In the genomic region with DNA sequence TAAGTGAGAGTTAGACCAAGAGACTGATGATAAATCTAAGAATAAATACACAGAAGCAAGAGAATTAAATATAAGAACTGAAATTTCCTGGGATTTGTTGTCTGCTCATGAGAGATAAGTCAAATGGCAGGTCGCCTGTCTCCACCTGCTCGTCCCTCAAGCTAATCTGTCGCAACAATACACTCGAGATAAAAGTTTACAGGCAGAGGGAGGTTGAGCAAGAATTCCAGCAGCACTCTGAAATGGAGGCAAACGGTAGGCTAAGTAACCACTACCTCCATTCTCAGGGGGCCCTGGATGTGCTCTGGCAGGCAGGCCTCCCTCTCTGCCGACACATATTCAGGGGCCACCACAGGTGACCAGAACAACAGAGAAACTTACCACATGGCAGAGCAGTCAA, we compare ENCODE assay signal across 13 mouse cellular contexts. TPM values are rescaled to one million over a fixed set of nuclear protein-coding genes. Genes with fewer than 3 reads are reported as not detected.
DNase-seq lines count a peak whose midpoint lies in the region; ATAC-seq lines count a peak whose summit lies in the region.
"Had no signal": no experiment of that assay in that cellular context is flagged by ENCODE, and none has a peak within 500 bp of the region (broad histone marks: within the 10 kb centered on the region; RNA-seq: fewer than 3 reads in every experiment).

No protein-coding gene starts in this region.

- peak overlapping the region; percentile 49; the same call in 1 of the 2 replicates for H3K9ac ChIP-seq in heart, embryonic 16.5 days (ENCODE audit: low read length)
- H3K9ac ChIP-seq in intestine, embryonic 16.5 days (ENCODE audit: low read depth, low read length) = 0 out of 2 replicates have a peak overlapping the region, but pooled peaks have one; percentile 22
- peak overlapping the region; percentile 50 for H3K9ac ChIP-seq in liver, embryonic 16.5 days (ENCODE audit: low read depth, low read length)
- H3K9ac ChIP-seq in forebrain, embryonic 15.5 days (replicated peaks) = no peak overlapping the region
- H3K9ac ChIP-seq: forebrain, embryonic 13.5 days; neural tube, embryonic 12.5 days had no signal

- H3K9me3 ChIP-seq in heart, embryonic 16.5 days (replicated peaks; ENCODE audit: control insufficient read depth, low read length) = no peaks in the 10 kb centered on the region
- no peaks in the 10 kb centered on the region for H3K9me3 ChIP-seq in intestine, embryonic 16.5 days (ENCODE audit: control insufficient read depth, low read length)
- no peaks in the 10 kb centered on the region for H3K9me3 ChIP-seq in liver, embryonic 16.5 days (replicated peaks; ENCODE audit: control insufficient read depth, low read length)
- H3K9me3 ChIP-seq in forebrain, embryonic 15.5 days = no peaks in the 10 kb centered on the region
- H3K9me3 ChIP-seq: forebrain, embryonic 13.5 days; neural tube, embryonic 12.5 days had no signal

- intact Hi-C loops in heart, postnatal 14 days (cut with DNase I) = no loop called here

- WGBS in heart, embryonic 16.5 days = 35% methylated on average over 6 of the region's 6 CpGs
- WGBS in intestine, embryonic 16.5 days = 42% methylated on average over 6 of the region's 6 CpGs
- 7% methylated on average over 6 of the region's 6 CpGs for WGBS in liver, embryonic 16.5 days (ENCODE audit: insufficient replicate concordance)
- WGBS in forebrain, embryonic 15.5 days = 59% methylated on average over 6 of the region's 6 CpGs

- H3K4me1 ChIP-seq in heart, embryonic 16.5 days (ENCODE audit: control insufficient read depth, insufficient read depth, low read length) = peaks cover 53% of the 10 kb centered on the region
- peaks cover 46% of the 10 kb centered on the region for H3K4me1 ChIP-seq in intestine, embryonic 16.5 days (ENCODE audit: control insufficient read depth, insufficient read depth, low read length)
- H3K4me1 ChIP-seq in liver, embryonic 16.5 days (ENCODE audit: control insufficient read depth, low read depth, low read length) = peaks cover 68% of the 10 kb centered on the region
- H3K4me1 ChIP-seq in forebrain, embryonic 15.5 days = peaks cover 9% of the 10 kb centered on the region; the same call in 1 of the 2 replicates

- H3K4me3 ChIP-seq in heart, embryonic 16.5 days (ENCODE audit: low read length) = no peak overlapping the region
- no peak overlapping the region for H3K4me3 ChIP-seq in intestine, embryonic 16.5 days (ENCODE audit: low read length)
- peak overlapping the region; percentile 12 for H3K4me3 ChIP-seq in liver, embryonic 16.5 days (ENCODE audit: low read depth, low read length)
- H3K4me3 ChIP-seq in forebrain, embryonic 15.5 days = no peak overlapping the region
- H3K4me3 ChIP-seq: forebrain, embryonic 13.5 days; neural tube, embryonic 12.5 days had no signal

- H3K27ac ChIP-seq in heart, embryonic 16.5 days (ENCODE audit: low read length) = peak overlapping the region; percentile 86
- peak overlapping the region; percentile 68; the same call in 1 of the 2 replicates for H3K27ac ChIP-seq in intestine, embryonic 16.5 days (ENCODE audit: low read length)
- peak overlapping the region; percentile 79 for H3K27ac ChIP-seq in liver, embryonic 16.5 days (ENCODE audit: low read length)
- H3K27ac ChIP-seq in forebrain, embryonic 15.5 days (replicated peaks) = no peak overlapping the region
- H3K27ac ChIP-seq: forebrain, embryonic 13.5 days; neural tube, embryonic 12.5 days had no signal

- DNase-seq in heart, postnatal 14 days = no peak
- DNase-seq in c-Kit-positive CD71-positive TER-119-positive erythroid progenitor cells, embryonic 14.5 days (ENCODE audit: low spot score) = peak; percentile 76
- DNase-seq in layer of hippocampus, postnatal 36 days = no peak
- no peak for DNase-seq in MN1 (ENCODE audit: low spot score)
- DNase-seq: gastrocnemius, postnatal 36 days; kidney, adult 9 months; right cerebral cortex, postnatal 14 days had no signal

- no peak for ATAC-seq in heart, embryonic 16.5 days (replicated peaks; ENCODE audit: extremely low read depth, insufficient read depth, low FRiP score)
- peak; percentile 71 for ATAC-seq in intestine, embryonic 16.5 days
- peak; percentile 64 for ATAC-seq in liver, embryonic 16.5 days (ENCODE audit: low read depth)
- ATAC-seq in forebrain, embryonic 15.5 days (replicated peaks) = no peak
- ATAC-seq: forebrain, embryonic 13.5 days had no signal

- no peaks in the 10 kb centered on the region for H3K36me3 ChIP-seq in heart, embryonic 16.5 days (ENCODE audit: control insufficient read depth, insufficient read depth)
- no peaks in the 10 kb centered on the region for H3K36me3 ChIP-seq in intestine, embryonic 16.5 days (ENCODE audit: control insufficient read depth, insufficient read depth, low read length)
- no peaks in the 10 kb centered on the region for H3K36me3 ChIP-seq in liver, embryonic 16.5 days (ENCODE audit: control insufficient read depth, insufficient read depth)
- H3K36me3 ChIP-seq in forebrain, embryonic 15.5 days = no peaks in the 10 kb centered on the region
- H3K36me3 ChIP-seq: neural tube, embryonic 12.5 days had no signal

- H3K27me3 ChIP-seq in heart, embryonic 16.5 days (ENCODE audit: control insufficient read depth, insufficient read depth, low read length) = no peaks in the 10 kb centered on the region
- no peaks in the 10 kb centered on the region for H3K27me3 ChIP-seq in intestine, embryonic 16.5 days (replicated peaks; ENCODE audit: control insufficient read depth, insufficient read depth, low read length)
- no peaks in the 10 kb centered on the region for H3K27me3 ChIP-seq in liver, embryonic 16.5 days (ENCODE audit: control insufficient read depth, insufficient read depth, low read depth, low read length)
- H3K27me3 ChIP-seq in forebrain, embryonic 15.5 days = 0 out of 2 replicates have a peak, but pooled peaks cover 5% of the 10 kb centered on the region
- H3K27me3 ChIP-seq: neural tube, embryonic 12.5 days had no signal

- no peak overlapping the region for H3K4me2 ChIP-seq in heart, embryonic 16.5 days (ENCODE audit: low read depth, low read length)
- no peak overlapping the region for H3K4me2 ChIP-seq in intestine, embryonic 16.5 days (ENCODE audit: low read depth, low read length)
- H3K4me2 ChIP-seq in liver, embryonic 16.5 days (ENCODE audit: low read depth, low read length) = peak overlapping the region; percentile 86
- H3K4me2 ChIP-seq in forebrain, embryonic 15.5 days (replicated peaks) = no peak overlapping the region
- H3K4me2 ChIP-seq: forebrain, embryonic 13.5 days; neural tube, embryonic 12.5 days had no signal

RNA-seq across cellular contexts. Expression of a gene that starts 26.6 kb away (rescaled TPM):
- 46.3 and 56.0 TPM in 2 replicates for polyA plus RNA-seq in heart, embryonic 16.5 days (2015; fragmentation: Nextera tagmentation; extraction: Ambion mirVana)
- total RNA-seq in heart, postnatal 14 days (2021) = 1 to 10 TPM; 1.0 to 2.3 TPM
- polyA plus RNA-seq in intestine, embryonic 16.5 days (2015; fragmentation: Nextera tagmentation; extraction: Ambion mirVana) = 38.1 and 40.4 TPM in 2 replicates
- polyA plus RNA-seq in liver, embryonic 16.5 days (2015; fragmentation: Nextera tagmentation; extraction: Ambion mirVana) = 76.2 and 90.8 TPM in 2 replicates
- 26.1 and 29.9 TPM in 2 replicates for polyA plus RNA-seq in forebrain, embryonic 15.5 days (2015; fragmentation: Nextera tagmentation; extraction: Ambion mirVana)
- total RNA-seq in layer of hippocampus, postnatal 36 days (2021) = under 1 TPM; 0.48 to 0.75 TPM

Comparison
In these comparisons a context has a peak if more than half of its experiments do, and no peak if none do; other contexts are left out.
1. ATAC-seq: peak in intestine, embryonic 16.5 days (single experiment) and liver, embryonic 16.5 days (single experiment); none in heart, embryonic 16.5 days (single experiment) and forebrain, embryonic 15.5 days (single experiment).